Mouse (Mus musculus) midbrain, embryonic 11.5 days (tissue): Measurements from ENCODE around the gene Ugt1a6b. TPM values are rescaled to one million over a fixed set of nuclear protein-coding genes. Genes with fewer than 3 reads are reported as not detected.
A peak's percentile ranks its signal among the peaks of the same experiment; 100 is the strongest.
"Not testable (repeated sequence)": the region's sequence is repeated elsewhere in the genome, so short reads cannot be mapped to it uniquely, and the experiment has no call there.

Source experiments
- ATAC-seq: fragments of 200-750 bp; cut with Nextera tagmentation; 2 replicates; pipeline ENCODE4 v1.8.0; 2017; ENCODE audit warnings: moderate TSS enrichment, moderate library complexity; ENCODE audit not compliant: low FRiP score
- DNase-seq: peaks from one replicate; pipeline ENCODE4 v3.0.0; 2015; ENCODE audit warnings: low spot score; ENCODE audit errors: missing footprints
- H3K27ac ChIP-seq: fragments of 300-500 bp; sonication (generic); 2 replicates; pipeline ENCODE4 v1.5.1; 2014; ENCODE audit warnings: low read depth, low read length
- H3K27me3 ChIP-seq: fragments of 300-500 bp; sonication (generic); 2 replicates; pipeline ENCODE4 v1.6.1; 2014; ENCODE audit warnings: mild to moderate bottlenecking, low read length, moderate library complexity, mixed read lengths; ENCODE audit not compliant: control insufficient read depth, insufficient read depth
- H3K36me3 ChIP-seq: fragments of 300-500 bp; sonication (generic); 2 replicates; pipeline ENCODE4 v1.6.1; 2014; ENCODE audit warnings: mild to moderate bottlenecking, low read length, moderate library complexity, mixed read lengths; ENCODE audit not compliant: control insufficient read depth, insufficient read depth
- H3K4me1 ChIP-seq: fragments of 300-500 bp; sonication (generic); 2 replicates; pipeline ENCODE4 v1.6.1; 2014; ENCODE audit warnings: low read length; ENCODE audit not compliant: control insufficient read depth, insufficient read depth
- H3K4me2 ChIP-seq: fragments of 300-500 bp; sonication (generic); 2 replicates; pipeline ENCODE4 v1.6.1; 2014; ENCODE audit warnings: mild to moderate bottlenecking, moderate library complexity
- H3K4me3 ChIP-seq: fragments of 300-500 bp; sonication (generic); 2 replicates; pipeline ENCODE4 v1.5.1; 2014; ENCODE audit warnings: low read depth, low read length
- H3K9ac ChIP-seq: fragments of 300-500 bp; sonication (generic); 2 replicates; pipeline ENCODE4 v1.6.1; 2014; ENCODE audit warnings: low read length
- H3K9me3 ChIP-seq: fragments of 300-500 bp; sonication (generic); 2 replicates; pipeline ENCODE4 v1.6.1; 2016; ENCODE audit warnings: low read length; ENCODE audit not compliant: control insufficient read depth
- WGBS: fragments of 180-500 bp; shearing (Covaris S2); extraction: QIAGEN DNeasy Blood & Tissue Kit; methylation state at CpG from one replicate; pipeline ENCODE4 v1.1.7; 2014; 5-methylcytosine and 5-hydroxymethylcytosine counted together
- polyA plus RNA-seq: library from polyadenylated mRNA; unstranded; fragments of >200 nt; fragmentation: Nextera tagmentation; extraction: Ambion mirVana; gene quantifications from 2 replicates; pipeline ENCODE4 v1.2.1, GENCODE M21; 2014

Gene Ugt1a6b
- polyA plus RNA-seq, 1 experiment from 2014 or later = not detected

DNA sequence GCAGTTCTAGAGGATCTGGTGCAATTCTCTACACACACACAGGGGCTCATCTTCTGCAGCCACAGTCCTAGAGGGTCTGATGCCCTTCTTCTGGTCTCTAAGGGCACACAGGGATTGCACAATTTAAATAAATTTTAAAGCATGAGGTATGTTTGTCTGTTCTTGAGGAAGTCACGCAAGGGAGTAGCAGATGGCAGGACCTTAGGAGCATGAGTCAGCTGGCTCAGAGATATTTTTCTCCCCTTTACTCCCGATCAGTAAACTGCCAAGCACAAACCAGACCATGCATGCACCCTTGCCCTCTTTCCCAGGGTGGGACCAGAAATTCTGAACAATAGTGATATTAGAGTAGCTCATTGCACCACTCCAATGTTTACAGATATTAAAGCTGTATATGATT is 55.4 kb downstream of the Ugt1a6b start:
- no peaks in the 10 kb centered on the region for H3K4me1 ChIP-seq
- H3K9me3 ChIP-seq = no peaks in the 10 kb centered on the region
- no peak overlapping the region for H3K9ac ChIP-seq
- ATAC-seq (no peak), DNase-seq (no peak)
- H3K36me3 ChIP-seq = no peaks in the 10 kb centered on the region
- H3K4me3 ChIP-seq = no peak overlapping the region
- no peaks in the 10 kb centered on the region for H3K27me3 ChIP-seq
- no peak overlapping the region for H3K4me2 ChIP-seq
- no peak overlapping the region for H3K27ac ChIP-seq
- WGBS = 86% methylated on average over 2 of the region's 2 CpGs

GRCm38 (mm10) chr1:88165711-88166110 is 62.7 kb downstream of the Ugt1a6b start, which contains the start of gene Ugt1a5:
TSS of gene Ugt1a5 (plus strand) at chr1:88166012.
- Histone ChIP-seq H3K4me3 (no peak within 1 kb of the TSS), H3K9ac (no peak within 1 kb of the TSS), H3K4me2 (no peak within 1 kb of the TSS), H3K9me3 (no peaks in the 10 kb centered on the region), H3K27ac (no peak within 1 kb of the TSS), H3K36me3 (no peaks in the 10 kb centered on the region), H3K4me1 (no peaks in the 10 kb centered on the region), H3K27me3 (no peaks in the 10 kb centered on the region)
- no peak for ATAC-seq
- 87% methylated on average over 5 of the region's 5 CpGs for WGBS
- DNase-seq = no peak

GRCm38 (mm10) chr1:88172190-88172589 is 69.1 kb downstream of the Ugt1a6b start:
- ATAC-seq, H3K4me2 ChIP-seq, H3K27ac ChIP-seq, H3K9ac ChIP-seq, H3K4me1 ChIP-seq, H3K27me3 ChIP-seq, DNase-seq, H3K4me3 ChIP-seq, H3K9me3 ChIP-seq, H3K36me3 ChIP-seq: not testable (repeated sequence)
- 95% methylated on average over 5 of the region's 7 CpGs for WGBS

DNA sequence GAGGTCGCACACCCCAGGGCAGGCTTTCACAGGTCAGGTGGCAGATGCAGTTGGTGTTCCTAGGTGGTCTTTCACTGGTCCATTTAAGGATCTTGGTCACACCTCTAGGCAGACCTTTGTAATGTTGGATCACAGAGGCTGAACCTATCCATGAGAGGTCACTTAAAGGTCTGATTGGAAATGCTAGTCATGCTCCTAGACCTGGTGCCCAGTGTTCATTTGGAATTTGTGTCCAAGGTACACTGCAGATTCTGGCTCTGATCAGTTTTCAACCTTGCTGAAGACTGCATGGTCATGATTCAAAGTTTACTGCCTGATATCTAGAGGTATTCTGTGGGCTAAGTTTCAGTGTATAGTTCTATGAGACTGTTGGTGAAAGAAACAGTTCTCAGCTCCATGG is 76.6 kb downstream of the Ugt1a6b start:
- Histone ChIP-seq H3K27ac (no peak overlapping the region), H3K9ac (no peak overlapping the region), H3K4me2 (no peak overlapping the region), H3K4me3 (no peak overlapping the region), H3K4me1 (no peaks in the 10 kb centered on the region), H3K9me3 (peaks cover 3% of the 10 kb centered on the region; the same call in 1 of the 2 replicates), H3K27me3 (no peaks in the 10 kb centered on the region), H3K36me3 (no peaks in the 10 kb centered on the region)
- 86% methylated on average over 1 of the region's 1 CpGs for WGBS
- DNase-seq (no peak), ATAC-seq (no peak)

DNA sequence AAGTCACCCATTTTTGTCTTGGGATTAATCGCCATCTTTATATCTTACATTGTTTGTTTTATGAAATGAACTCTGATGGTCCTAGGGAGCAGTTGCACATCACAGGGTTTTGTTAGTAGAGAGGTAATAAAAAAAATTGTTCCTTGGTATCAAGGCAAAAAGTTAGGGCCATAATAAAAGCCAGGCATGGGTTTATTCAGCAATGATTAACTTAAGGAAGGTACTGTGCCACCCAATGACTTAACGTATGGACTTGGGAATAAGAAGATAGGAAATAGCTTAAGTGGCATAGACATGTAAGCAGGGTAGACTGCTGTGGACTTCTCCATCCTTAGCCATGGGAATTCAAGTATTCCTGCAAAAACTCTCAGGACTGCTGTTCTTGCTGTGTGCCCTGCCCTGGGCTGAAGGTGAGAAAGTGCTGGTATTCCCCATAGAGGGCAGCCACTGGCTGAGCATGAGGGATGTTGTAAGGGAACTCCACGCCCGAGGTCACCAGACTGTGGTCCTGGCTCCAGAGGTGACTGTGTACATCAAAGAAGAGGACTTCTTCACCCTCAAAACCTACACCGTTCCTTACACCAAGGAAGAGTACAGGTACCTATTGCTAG is 83.4 kb downstream of the Ugt1a6b start:
- Histone ChIP-seq H3K27ac (no peak overlapping the region), H3K9me3 (no peaks in the 10 kb centered on the region), H3K4me1 (no peaks in the 10 kb centered on the region), H3K36me3 (no peaks in the 10 kb centered on the region), H3K4me2 (no peak overlapping the region), H3K4me3 (no peak overlapping the region), H3K27me3 (no peaks in the 10 kb centered on the region), H3K9ac (no peak overlapping the region)
- DNase-seq (peak; percentile 74), ATAC-seq (no peak)
- WGBS = 91% methylated on average over 5 of the region's 5 CpGs

DNA sequence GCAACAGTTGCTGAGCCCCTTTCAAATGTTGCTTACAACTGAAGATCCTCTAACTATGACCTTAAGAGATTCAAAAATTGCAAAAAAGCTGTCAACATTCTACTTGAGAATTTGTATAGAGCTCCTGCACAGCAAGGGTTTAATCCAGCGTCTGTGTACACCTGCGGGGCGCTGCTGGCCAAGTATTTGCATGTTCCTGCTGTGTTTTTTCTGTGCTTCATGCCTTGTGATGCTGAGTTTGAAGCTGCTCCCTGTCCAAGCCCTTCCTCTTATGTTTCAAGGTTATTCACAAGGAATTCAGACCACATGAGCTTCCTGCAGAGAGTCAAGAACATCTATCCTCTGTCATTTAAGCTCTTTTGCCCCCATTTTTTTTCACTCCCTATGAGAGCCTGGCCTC is 89.1 kb downstream of the Ugt1a6b start:
- H3K36me3 ChIP-seq = no peaks in the 10 kb centered on the region
- H3K4me3 ChIP-seq = no peak overlapping the region
- no peaks in the 10 kb centered on the region for H3K9me3 ChIP-seq
- H3K4me1 ChIP-seq = no peaks in the 10 kb centered on the region
- H3K27me3 ChIP-seq = no peaks in the 10 kb centered on the region
- no peak for ATAC-seq
- peak; percentile 47 for DNase-seq
- no peak overlapping the region for H3K27ac ChIP-seq
- H3K9ac ChIP-seq = no peak overlapping the region
- H3K4me2 ChIP-seq = no peak overlapping the region
- WGBS = 68% methylated on average over 3 of the region's 3 CpGs

DNA sequence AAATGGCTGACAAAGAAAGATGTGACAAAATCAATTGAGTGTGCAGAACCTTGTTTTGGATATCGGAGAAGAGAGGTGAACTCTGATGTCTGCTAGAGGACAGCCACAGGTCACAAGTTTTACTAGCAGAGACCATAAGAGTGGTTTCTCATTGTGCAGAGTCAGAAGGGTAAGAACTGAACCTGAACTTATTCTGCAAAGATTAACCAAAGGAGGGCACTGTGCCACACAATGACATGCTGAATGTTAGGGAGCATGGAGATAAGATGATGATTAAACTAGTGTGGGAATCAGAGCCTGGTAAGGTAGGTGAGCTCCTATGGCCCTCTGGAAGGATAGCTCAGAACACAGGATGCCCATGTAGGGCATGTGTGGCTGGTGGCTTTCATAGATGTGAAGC is 92.6 kb downstream of the Ugt1a6b start:
- Histone ChIP-seq H3K27me3 (no peaks in the 10 kb centered on the region), H3K4me2 (no peak overlapping the region), H3K36me3 (no peaks in the 10 kb centered on the region), H3K4me3 (no peak overlapping the region), H3K27ac (no peak overlapping the region), H3K9me3 (no peaks in the 10 kb centered on the region), H3K4me1 (no peaks in the 10 kb centered on the region), H3K9ac (no peak overlapping the region)
- no peak for ATAC-seq
- DNase-seq = no peak
- WGBS = 97% methylated on average over 1 of the region's 1 CpGs

DNA sequence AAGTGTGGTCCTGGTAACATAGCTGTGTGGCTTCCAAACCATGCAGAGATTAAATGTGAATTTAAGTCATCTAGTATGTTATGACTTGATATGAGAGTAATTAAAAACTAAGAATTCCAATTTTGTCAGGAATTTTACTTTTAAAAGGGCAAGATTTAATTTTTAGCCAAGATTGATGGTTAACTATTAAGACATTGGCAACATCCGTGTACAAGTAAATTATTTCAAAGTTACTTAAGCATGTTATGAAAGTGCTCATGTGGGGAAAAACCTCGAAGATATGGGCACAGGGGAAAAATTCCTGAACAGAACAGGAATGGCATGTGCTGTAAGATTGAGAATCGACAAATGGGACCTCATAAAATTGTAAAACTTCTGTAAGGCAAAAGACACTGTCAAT is 94.4 kb downstream of the Ugt1a6b start:
- 81% methylated on average over 3 of the region's 3 CpGs for WGBS
- no peaks in the 10 kb centered on the region for H3K9me3 ChIP-seq
- H3K9ac ChIP-seq = no peak overlapping the region
- ATAC-seq (no peak), DNase-seq (no peak)
- no peak overlapping the region for H3K4me2 ChIP-seq
- no peaks in the 10 kb centered on the region for H3K36me3 ChIP-seq
- no peaks in the 10 kb centered on the region for H3K4me1 ChIP-seq
- no peak overlapping the region for H3K27ac ChIP-seq
- H3K27me3 ChIP-seq = no peaks in the 10 kb centered on the region
- no peak overlapping the region for H3K4me3 ChIP-seq

DNA sequence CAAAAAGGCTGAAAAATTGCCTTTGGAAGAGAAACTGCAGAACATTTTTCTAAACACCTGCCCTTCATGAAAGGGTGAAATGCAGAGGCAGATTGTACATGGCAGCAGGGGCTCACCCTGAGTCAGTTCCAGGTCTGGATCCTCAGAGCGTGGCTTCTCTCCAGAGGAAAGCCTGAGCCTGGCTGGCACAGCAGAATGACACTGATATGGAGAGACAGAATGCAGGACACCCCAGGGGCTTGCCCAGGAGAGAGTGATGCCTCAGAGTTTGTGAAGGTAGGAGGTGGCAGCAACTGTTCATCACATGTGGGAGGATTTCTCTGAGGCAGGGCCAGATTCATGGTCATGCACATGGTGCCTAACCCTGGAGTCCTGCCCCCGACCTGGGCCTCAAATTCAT is 96.9 kb downstream of the Ugt1a6b start:
- no peak overlapping the region for H3K4me3 ChIP-seq
- H3K27me3 ChIP-seq = no peaks in the 10 kb centered on the region; the same call in 1 of the 2 replicates
- DNase-seq (no peak), ATAC-seq (no peak)
- H3K27ac ChIP-seq = no peak overlapping the region
- no peaks in the 10 kb centered on the region for H3K36me3 ChIP-seq
- no peak overlapping the region for H3K9ac ChIP-seq
- no peaks in the 10 kb centered on the region for H3K9me3 ChIP-seq
- 73% methylated on average over 2 of the region's 2 CpGs for WGBS
- no peak overlapping the region for H3K4me2 ChIP-seq
- no peaks in the 10 kb centered on the region for H3K4me1 ChIP-seq
